Mouse (Mus musculus): ENCODE data around the gene Fam43a. TPM values are rescaled to one million over a fixed set of nuclear protein-coding genes. Genes with fewer than 3 reads are reported as not detected.

Gene Fam43a
- polyA plus RNA-seq, 1 experiment from 2014 or later: 6.8 TPM

DNA sequence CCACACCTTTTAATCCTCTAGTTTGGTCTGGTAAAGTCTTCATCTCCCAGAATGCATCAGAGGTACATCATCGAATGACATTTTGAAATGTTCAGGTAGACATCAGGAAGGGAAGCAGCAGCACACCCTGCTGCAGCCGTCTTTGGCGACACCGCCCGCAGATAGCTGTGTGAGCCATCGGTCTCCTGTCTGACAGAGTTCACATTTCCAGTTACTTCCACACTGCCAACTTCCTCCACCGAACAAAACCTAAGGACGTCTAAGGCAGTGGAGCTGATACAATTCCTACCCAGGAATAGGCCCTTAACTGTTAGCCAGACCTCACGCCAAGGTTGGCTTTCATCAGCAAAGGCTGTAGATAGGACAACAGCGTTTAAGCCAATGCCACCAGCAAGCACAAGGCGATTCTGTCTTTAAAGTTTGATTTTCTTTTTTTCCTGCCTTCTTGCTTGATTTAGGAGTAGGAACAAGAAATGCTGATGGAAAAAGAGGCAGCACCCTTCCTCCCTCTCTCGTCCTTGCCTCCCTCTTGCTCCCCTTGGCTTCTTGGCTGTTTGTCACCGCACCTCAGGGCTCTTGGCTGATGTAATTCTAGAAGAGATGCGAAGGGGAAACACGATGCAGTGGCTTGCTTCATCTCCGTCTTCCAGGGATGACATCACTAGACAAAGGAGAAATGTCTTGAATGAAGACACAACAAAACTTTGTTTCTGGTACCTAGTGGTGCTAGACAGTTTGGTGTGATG is 4.7 kb downstream of the Fam43a start:
- no peak overlapping the region for H3K4me3 ChIP-seq (ENCODE audit: low read depth, low read length)
- peaks cover 40% of the 10 kb centered on the region for H3K4me1 ChIP-seq (ENCODE audit: insufficient read depth)
- H3K9ac ChIP-seq (replicated peaks): no peak overlapping the region
- peaks cover 11% of the 10 kb centered on the region; the same call in 1 of the 2 replicates for H3K27me3 ChIP-seq (ENCODE audit: insufficient read depth, low read length)
- H3K36me3 ChIP-seq (replicated peaks; ENCODE audit: insufficient read depth, low read length): no peaks in the 10 kb centered on the region
- DNase-seq (no peak), ATAC-seq (no peak)
- H3K4me2 ChIP-seq (ENCODE audit: low read depth, low read length): no peak overlapping the region
- H3K9me3 ChIP-seq (ENCODE audit: low read length): no peaks in the 10 kb centered on the region
- no peak overlapping the region; the same call in 1 of the 2 replicates for H3K27ac ChIP-seq (ENCODE audit: low read depth)
- 65% methylated on average over 16 of the region's 16 CpGs for WGBS (ENCODE audit: insufficient replicate concordance)
- TF ChIP-seq EP300 (IDR thresholded peaks at IDR 0.05; ENCODE audit: low read depth) (no peak), CTCF (IDR thresholded peaks at IDR 0.05; ENCODE audit: low read depth) (no peak)

DNA sequence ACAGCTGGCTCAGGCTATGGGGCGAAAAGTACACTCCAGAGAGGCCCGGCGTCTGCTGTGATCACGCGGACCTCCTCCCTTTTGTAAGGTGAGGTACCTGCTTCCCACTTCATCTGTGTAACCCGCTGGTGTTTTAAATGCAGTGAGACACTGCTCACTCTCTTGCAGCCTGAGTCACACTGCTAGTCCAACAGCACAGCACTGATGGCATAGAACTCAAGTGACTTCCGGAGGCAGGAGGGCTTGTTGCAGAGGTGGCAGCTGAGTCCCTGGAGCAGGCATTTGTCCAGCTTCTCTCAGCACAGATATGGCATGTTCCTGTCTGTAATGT is 5.2 kb downstream of the Fam43a start:
- H3K27me3 ChIP-seq (ENCODE audit: insufficient read depth, low read length): peaks cover 11% of the 10 kb centered on the region; the same call in 1 of the 2 replicates
- no peak for TF ChIP-seq EP300 (IDR thresholded peaks at IDR 0.05; ENCODE audit: low read depth)
- no peak for TF ChIP-seq CTCF (IDR thresholded peaks at IDR 0.05; ENCODE audit: low read depth)
- no peak overlapping the region for H3K9ac ChIP-seq (replicated peaks)
- ATAC-seq: no peak
- peaks cover 40% of the 10 kb centered on the region for H3K4me1 ChIP-seq (ENCODE audit: insufficient read depth)
- 76% methylated on average over 7 of the region's 7 CpGs for WGBS (ENCODE audit: insufficient replicate concordance)
- no peak for DNase-seq
- H3K36me3 ChIP-seq (replicated peaks; ENCODE audit: insufficient read depth, low read length): no peaks in the 10 kb centered on the region
- H3K4me3 ChIP-seq (ENCODE audit: low read depth, low read length): no peak overlapping the region
- H3K9me3 ChIP-seq (ENCODE audit: low read length): no peaks in the 10 kb centered on the region
- no peak overlapping the region for H3K4me2 ChIP-seq (ENCODE audit: low read depth, low read length)
- no peak overlapping the region for H3K27ac ChIP-seq (ENCODE audit: low read depth)

- no peak overlapping the region for H3K4me2 ChIP-seq (ENCODE audit: low read depth, low read length)
- no peak for ATAC-seq
- no peak for TF ChIP-seq CTCF (IDR thresholded peaks at IDR 0.05; ENCODE audit: low read depth)
- TF ChIP-seq EP300 (IDR thresholded peaks at IDR 0.05; ENCODE audit: low read depth): no peak
- H3K36me3 ChIP-seq (replicated peaks; ENCODE audit: insufficient read depth, low read length): no peaks in the 10 kb centered on the region
- H3K27me3 ChIP-seq (ENCODE audit: insufficient read depth, low read length): peaks cover 9% of the 10 kb centered on the region; the same call in 1 of the 2 replicates
- no peak overlapping the region for H3K4me3 ChIP-seq (ENCODE audit: low read depth, low read length)
- peaks cover 37% of the 10 kb centered on the region for H3K4me1 ChIP-seq (ENCODE audit: insufficient read depth)
- 60% methylated on average over 6 of the region's 6 CpGs for WGBS (ENCODE audit: insufficient replicate concordance)
- peak; percentile 21 for DNase-seq
- no peak overlapping the region for H3K9ac ChIP-seq (replicated peaks)
- no peaks in the 10 kb centered on the region for H3K9me3 ChIP-seq (ENCODE audit: low read length)
- H3K27ac ChIP-seq (ENCODE audit: low read depth): 0 out of 2 replicates have a peak overlapping the region, but pooled peaks have one; percentile 12
These were observed 6.0 kb downstream of the Fam43a start for GRCm38 (mm10) chr16:30605528-30605927.

- TF ChIP-seq EP300 (IDR thresholded peaks at IDR 0.05; ENCODE audit: low read depth): no peak
- TF ChIP-seq CTCF (IDR thresholded peaks at IDR 0.05; ENCODE audit: low read depth): no peak
These were observed 8.3 kb downstream of the Fam43a start for GRCm38 (mm10) chr16:30607868-30608267.

DNA sequence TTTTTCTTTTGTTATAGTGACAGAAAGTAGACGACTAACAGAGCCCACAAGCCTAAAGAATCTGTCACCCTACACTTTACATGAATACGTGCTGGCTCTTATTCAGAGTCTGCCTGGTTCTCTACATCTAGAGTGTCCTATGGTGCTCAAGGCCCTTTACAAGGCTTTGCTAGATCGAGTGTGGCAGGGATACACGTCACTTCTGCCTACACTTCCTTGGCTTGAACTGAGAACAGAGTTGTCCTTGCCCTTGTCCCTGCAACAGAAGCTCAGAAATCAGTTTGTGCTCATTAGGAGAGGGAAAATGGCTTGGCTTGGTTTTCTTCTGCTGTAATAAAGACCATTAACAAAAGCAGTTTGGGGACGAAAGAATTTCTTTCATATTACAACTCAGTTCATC is 11.8 kb downstream of the Fam43a start:
- DNase-seq (no peak), ATAC-seq (no peak)
- no peak for TF ChIP-seq CTCF (IDR thresholded peaks at IDR 0.05; ENCODE audit: low read depth)
- TF ChIP-seq EP300 (IDR thresholded peaks at IDR 0.05; ENCODE audit: low read depth): no peak
- H3K36me3 ChIP-seq (replicated peaks; ENCODE audit: insufficient read depth, low read length): no peaks in the 10 kb centered on the region
- no peak overlapping the region for H3K4me3 ChIP-seq (ENCODE audit: low read depth, low read length)
- H3K27me3 ChIP-seq (ENCODE audit: insufficient read depth, low read length): no peaks in the 10 kb centered on the region
- no peak overlapping the region for H3K9ac ChIP-seq (replicated peaks)
- H3K9me3 ChIP-seq (ENCODE audit: low read length): no peaks in the 10 kb centered on the region
- H3K27ac ChIP-seq (ENCODE audit: low read depth): no peak overlapping the region
- H3K4me1 ChIP-seq (ENCODE audit: insufficient read depth): 0 out of 2 replicates have a peak, but pooled peaks cover 4% of the 10 kb centered on the region
- no peak overlapping the region for H3K4me2 ChIP-seq (ENCODE audit: low read depth, low read length)
- WGBS (ENCODE audit: insufficient replicate concordance): 69% methylated on average over 5 of the region's 5 CpGs

More at GRCm38 (mm10) chr16:30607868-30608267, 8.3 kb downstream of the Fam43a start:
- Histone ChIP-seq H3K4me1 (ENCODE audit: insufficient read depth) (peaks cover 19% of the 10 kb centered on the region; the same call in 1 of the 2 replicates), H3K4me3 (ENCODE audit: low read depth, low read length) (no peak overlapping the region), H3K4me2 (ENCODE audit: low read depth, low read length) (no peak overlapping the region), H3K27ac (ENCODE audit: low read depth) (peak overlapping the region; percentile 44; the same call in 1 of the 2 replicates), H3K9me3 (ENCODE audit: low read length) (no peaks in the 10 kb centered on the region), H3K9ac (replicated peaks) (no peak overlapping the region), H3K27me3 (ENCODE audit: insufficient read depth, low read length) (no peaks in the 10 kb centered on the region), H3K36me3 (replicated peaks; ENCODE audit: insufficient read depth, low read length) (no peaks in the 10 kb centered on the region)
- WGBS (ENCODE audit: insufficient replicate concordance): 70% methylated on average over 3 of the region's 3 CpGs
- no peak for ATAC-seq
- DNase-seq: no peak

- DNase-seq: no peak
- H3K9ac ChIP-seq (replicated peaks): no peak overlapping the region
- WGBS (ENCODE audit: insufficient replicate concordance): 78% methylated on average over 7 of the region's 7 CpGs
- TF ChIP-seq CTCF (IDR thresholded peaks at IDR 0.05; ENCODE audit: low read depth): no peak
- TF ChIP-seq EP300 (IDR thresholded peaks at IDR 0.05; ENCODE audit: low read depth): no peak
- no peaks in the 10 kb centered on the region for H3K36me3 ChIP-seq (replicated peaks; ENCODE audit: insufficient read depth, low read length)
- H3K27ac ChIP-seq (ENCODE audit: low read depth): no peak overlapping the region
- H3K9me3 ChIP-seq (ENCODE audit: low read length): no peaks in the 10 kb centered on the region
- 0 out of 2 replicates have a peak, but pooled peaks cover 4% of the 10 kb centered on the region for H3K4me1 ChIP-seq (ENCODE audit: insufficient read depth)
- H3K27me3 ChIP-seq (ENCODE audit: insufficient read depth, low read length): no peaks in the 10 kb centered on the region
- no peak for ATAC-seq
- H3K4me3 ChIP-seq (ENCODE audit: low read depth, low read length): no peak overlapping the region
- no peak overlapping the region for H3K4me2 ChIP-seq (ENCODE audit: low read depth, low read length)
These were observed 13.6 kb downstream of the Fam43a start for GRCm38 (mm10) chr16:30613122-30613521.

Measured in liver, postnatal 0 days (tissue).